Mouse (Mus musculus) brown adipose tissue, adult 24 weeks (tissue): ENCODE data around the gene Armc6. TPM values are rescaled to one million over a fixed set of nuclear protein-coding genes. Genes with fewer than 3 reads are reported as not detected.

Experiments
- H3K27ac ChIP-seq: fragments of 200-500 bp; replicated peaks from 2 replicates; pipeline ENCODE4 v1.5.1; 2012; ENCODE audit warnings: low read depth, mild to moderate bottlenecking, low read length
- H3K4me1 ChIP-seq: fragments of 200-500 bp; 2 replicates; pipeline ENCODE4 v1.6.1; 2012; ENCODE audit warnings: low read length, mixed read lengths; ENCODE audit not compliant: control insufficient read depth, insufficient read depth, insufficient read length
- H3K4me3 ChIP-seq: fragments of 200-500 bp; 2 replicates; pipeline ENCODE4 v1.5.1; 2012; ENCODE audit warnings: low read depth, mild to moderate bottlenecking, low read length, moderate library complexity; ENCODE audit not compliant: insufficient read depth
- polyA plus RNA-seq: library from polyadenylated mRNA; stranded (reverse); fragments of >200 nt; gene quantifications from 2 replicates; pipeline ENCODE4 v1.2.4, GENCODE M21; 2012; ENCODE audit not compliant: missing spikeins, insufficient read depth, insufficient read length

Gene Armc6
- polyA plus RNA-seq, 1 experiment, result 6.7 TPM

DNA sequence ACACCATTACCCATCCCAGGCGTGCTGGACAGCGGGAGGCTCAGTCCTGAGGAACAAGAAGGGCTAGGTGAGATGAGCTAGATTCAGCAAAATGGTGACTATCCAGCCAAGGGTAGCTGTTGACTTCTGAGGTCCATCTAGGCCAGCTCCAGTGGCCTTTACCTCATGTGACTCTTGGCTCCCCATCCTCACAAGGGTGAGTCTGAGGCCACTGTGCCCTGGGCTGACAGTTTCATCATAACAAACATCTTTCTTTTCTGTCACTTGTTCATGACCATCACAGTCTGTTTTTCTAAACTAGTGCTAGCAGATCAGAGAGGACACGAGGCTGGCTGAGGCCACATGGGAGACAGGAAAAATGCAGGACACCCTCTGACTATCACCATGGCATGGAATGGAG, 40.1 kb downstream of the Armc6 start:
- Histone ChIP-seq H3K4me3 (no peak overlapping the region), H3K27ac (0 out of 2 replicates have a peak overlapping the region, but pooled peaks have one; percentile 21), H3K4me1 (peaks cover 15% of the 10 kb centered on the region)

GRCm38 (mm10) chr8:70193238-70193637, 41.0 kb downstream of the Armc6 start:
- H3K27ac ChIP-seq, result no peak overlapping the region
- H3K4me1 ChIP-seq, result peaks cover 12% of the 10 kb centered on the region
- no peak overlapping the region for H3K4me3 ChIP-seq

DNA sequence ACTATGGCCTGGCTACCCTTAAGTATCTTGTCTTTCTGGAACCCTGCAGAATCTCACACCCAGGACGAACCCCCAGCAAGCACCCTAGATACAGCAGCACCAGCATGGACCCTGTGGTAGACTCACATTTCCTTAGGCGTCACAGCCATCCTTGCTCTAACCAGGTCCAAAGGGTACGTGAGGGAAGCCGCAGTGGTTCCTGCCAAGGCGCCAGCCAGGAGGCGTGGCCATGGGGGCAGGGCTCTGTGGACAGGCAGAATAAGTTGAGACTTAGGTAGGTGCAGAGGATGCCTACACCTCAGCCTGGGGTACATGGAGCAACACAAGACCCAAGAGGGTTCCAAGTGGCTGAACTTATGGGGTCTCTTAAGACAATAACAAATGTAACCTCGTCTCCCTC, 45.6 kb downstream of the Armc6 start:
- Histone ChIP-seq H3K4me1 (no peaks in the 10 kb centered on the region), H3K4me3 (no peak overlapping the region), H3K27ac (no peak overlapping the region)

- Histone ChIP-seq H3K27ac (no peak overlapping the region), H3K4me3 (no peak overlapping the region), H3K4me1 (no peaks in the 10 kb centered on the region)
Observed at GRCm38 (mm10) chr8:70183194-70183593, 51.1 kb downstream of the Armc6 start.

DNA sequence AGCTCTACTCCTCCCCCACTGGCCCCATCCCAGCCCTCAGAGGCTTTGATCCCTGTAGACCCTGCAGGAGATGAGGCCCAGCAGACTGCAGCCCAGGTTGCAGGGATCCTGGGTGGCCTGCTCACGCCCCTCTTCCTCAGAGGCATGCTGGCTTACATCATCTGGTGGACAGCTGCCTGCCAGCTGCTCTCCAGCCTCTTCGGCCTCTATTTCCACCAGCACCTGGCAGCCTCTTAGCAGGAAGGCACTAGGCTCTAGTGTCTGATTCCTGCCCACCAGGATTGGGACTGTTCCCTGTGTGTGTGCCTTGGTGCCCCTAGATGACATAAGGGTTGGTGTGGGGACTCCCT, 52.4 kb downstream of the Armc6 start:
- Histone ChIP-seq H3K4me1 (no peaks in the 10 kb centered on the region), H3K27ac (no peak overlapping the region), H3K4me3 (no peak overlapping the region)

DNA sequence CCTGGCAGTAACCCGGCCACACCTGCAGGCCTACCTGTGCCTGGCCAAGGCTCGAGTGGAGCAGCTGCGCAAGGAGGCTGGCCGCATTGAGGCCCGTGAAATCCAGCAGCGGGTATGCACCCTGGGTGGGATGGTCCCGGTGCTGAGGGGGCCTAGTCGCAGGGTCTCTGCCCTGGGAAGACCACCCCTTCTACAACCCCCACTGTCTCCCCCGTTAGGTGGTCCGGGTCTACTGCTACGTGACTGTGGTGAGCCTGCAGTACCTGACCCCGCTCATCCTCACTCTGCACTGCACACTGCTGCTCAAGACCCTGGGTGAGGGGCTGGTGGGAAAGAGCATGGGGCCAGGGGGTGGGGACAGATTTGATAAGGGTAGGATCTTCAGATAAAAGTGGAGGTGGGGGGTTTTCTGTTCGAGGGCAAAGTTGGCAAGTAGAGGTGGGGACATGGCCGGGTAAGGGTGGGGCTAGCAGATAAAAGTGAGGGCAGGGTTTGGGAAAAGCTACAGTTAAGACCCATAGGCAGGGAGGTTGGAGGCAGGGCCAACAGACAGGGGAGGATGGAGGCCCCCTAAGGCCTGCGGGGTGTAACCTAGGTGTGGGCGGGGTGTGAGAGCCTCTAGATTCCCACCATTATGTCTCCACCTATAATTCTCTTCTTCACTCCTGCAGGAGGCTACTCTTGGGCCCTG, 52.9 kb downstream of the Armc6 start:
- Histone ChIP-seq H3K4me3 (no peak overlapping the region), H3K27ac (no peak overlapping the region), H3K4me1 (no peaks in the 10 kb centered on the region)

DNA sequence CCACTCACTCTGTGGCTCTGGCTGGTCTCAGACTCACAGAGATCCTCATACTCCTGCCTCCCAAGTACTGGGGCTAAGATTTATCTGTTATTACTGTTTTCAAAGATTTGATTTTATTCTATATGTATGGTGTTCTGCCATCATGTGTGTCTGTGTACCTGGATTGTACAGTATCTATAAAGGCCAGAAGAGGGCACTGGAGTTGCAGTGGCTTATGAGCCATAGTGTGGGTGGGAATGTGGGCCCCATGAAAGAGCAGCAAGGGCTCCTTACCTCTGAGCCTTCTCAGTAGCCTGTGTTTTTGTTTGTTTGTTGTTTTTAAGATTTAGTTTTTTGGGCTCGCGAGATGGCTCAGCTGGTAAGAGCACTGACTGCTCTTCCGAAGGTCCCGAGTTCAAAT, 55.2 kb downstream of the Armc6 start:
- H3K4me3 ChIP-seq, result no peak overlapping the region
- H3K4me1 ChIP-seq, result no peaks in the 10 kb centered on the region
- no peak overlapping the region for H3K27ac ChIP-seq

GRCm38 (mm10) chr8:70178231-70178630, 56.0 kb downstream of the Armc6 start:
- Histone ChIP-seq H3K4me3 (no peak overlapping the region), H3K27ac (no peak overlapping the region)

GRCm38 (mm10) chr8:70174079-70174478, 60.2 kb downstream of the Armc6 start:
- Histone ChIP-seq H3K27ac (no peak overlapping the region), H3K4me1 (peaks cover 6% of the 10 kb centered on the region; the same call in 1 of the 2 replicates), H3K4me3 (no peak overlapping the region)

More at GRCm38 (mm10) chr8:70178231-70178630, 56.0 kb downstream of the Armc6 start:
- H3K4me1 ChIP-seq, result 0 out of 2 replicates have a peak, but pooled peaks cover 2% of the 10 kb centered on the region

DNA sequence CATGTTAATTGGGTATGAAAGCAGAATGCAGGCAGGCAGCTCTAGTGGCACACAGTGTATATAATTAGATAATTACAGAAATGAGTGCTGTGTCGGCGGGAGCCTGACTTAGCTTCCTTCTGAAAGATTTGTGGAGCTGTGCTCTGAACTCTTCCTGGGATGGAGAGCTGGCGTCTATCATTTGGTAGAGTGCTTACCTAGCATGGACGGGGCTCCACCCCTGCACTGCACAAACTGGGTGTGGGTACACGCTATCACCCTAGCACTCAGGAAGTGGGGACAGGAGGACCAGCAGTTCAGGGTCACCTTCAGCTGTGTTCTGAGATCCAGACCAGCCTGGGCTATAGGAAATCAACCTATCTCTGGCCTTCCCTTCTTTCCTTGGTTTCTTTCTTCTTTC, 60.9 kb downstream of the Armc6 start:
- Histone ChIP-seq H3K4me1 (peaks cover 6% of the 10 kb centered on the region; the same call in 1 of the 2 replicates), H3K27ac (no peak overlapping the region)

DNA sequence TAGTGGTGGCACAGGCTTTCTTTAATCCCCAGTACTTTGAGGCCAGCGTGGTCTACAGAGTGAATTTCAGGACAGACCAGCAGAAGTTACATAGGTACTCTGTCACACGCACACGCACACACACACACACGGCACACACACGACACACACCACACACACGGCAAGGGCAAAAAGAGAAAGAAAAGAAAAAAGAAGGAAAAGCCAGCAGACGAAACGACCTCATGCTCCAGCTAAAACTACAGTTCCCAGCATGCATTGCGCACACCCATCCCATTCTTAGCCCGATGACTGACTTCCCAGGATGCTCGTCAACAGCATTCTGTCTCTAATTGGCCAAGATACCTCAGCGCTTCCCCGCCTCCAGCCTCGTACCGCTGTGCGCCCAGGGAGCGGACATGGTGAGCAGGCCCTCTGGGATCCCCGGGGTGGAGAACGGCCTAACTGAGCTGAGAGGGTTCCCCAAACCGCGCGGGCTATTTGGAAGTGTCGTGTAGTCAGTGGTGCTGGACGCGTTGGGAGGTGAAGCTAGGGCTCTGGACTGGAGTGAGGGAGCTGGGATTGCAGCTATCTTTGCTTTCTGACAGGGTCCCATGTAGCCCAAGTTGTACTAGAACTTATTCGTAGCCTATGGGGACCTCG, 62.1 kb downstream of the Armc6 start, which contains the start of gene Tmem161a:
Gene Tmem161a, plus strand, starts transcription at position 314 of the 639 bp plus-strand sequence.
- peak within 1 kb of the TSS; percentile 86 for H3K4me3 ChIP-seq
- H3K27ac ChIP-seq, result peak within 1 kb of the TSS; percentile 81
- peaks cover 6% of the 10 kb centered on the region; the same call in 1 of the 2 replicates for H3K4me1 ChIP-seq

More for the DNA sequence above, 60.9 kb downstream of the Armc6 start:
- no peak overlapping the region for H3K4me3 ChIP-seq

DNA sequence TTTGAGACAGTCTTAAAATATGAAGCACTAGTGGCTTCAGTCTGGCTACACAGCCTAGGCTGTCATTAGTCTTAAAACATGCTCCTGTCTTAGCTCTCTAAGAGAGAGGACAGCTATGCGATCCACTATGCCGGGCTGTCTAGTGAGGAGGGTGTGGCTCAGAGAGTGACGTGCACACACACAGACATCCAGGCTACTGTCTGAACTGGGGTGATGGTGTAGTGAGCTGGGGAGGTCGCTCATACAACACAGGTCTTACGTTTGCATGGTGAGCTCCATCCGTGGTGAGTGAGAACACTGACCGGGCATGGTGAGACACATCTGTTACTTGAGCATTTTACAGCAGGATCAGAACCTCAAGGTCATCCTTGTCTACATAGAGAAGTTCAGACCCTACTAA, 63.0 kb downstream of the Armc6 start:
- no peak overlapping the region for H3K4me3 ChIP-seq
- no peak overlapping the region for H3K27ac ChIP-seq
- peaks cover 6% of the 10 kb centered on the region; the same call in 1 of the 2 replicates for H3K4me1 ChIP-seq

DNA sequence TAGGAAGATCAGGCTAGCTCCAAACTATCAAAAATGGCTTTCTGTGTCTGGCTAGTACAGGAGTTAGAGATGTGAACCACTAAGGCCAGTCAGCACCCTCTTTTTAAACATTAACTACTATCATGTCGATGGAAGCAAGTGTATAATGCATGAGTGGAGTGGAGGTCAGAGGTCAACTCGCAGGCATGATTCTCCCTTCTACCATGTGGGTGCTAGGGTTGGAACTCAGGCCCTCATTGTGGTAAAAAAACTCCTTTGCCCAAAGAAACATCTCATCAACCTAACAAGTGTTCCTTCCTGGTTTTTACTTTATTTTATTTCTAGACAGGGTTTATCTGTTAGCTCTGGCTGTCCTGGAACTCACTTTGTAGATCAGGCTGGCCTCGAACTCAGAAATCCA, 63.5 kb downstream of the Armc6 start:
- peaks cover 6% of the 10 kb centered on the region; the same call in 1 of the 2 replicates for H3K4me1 ChIP-seq
- no peak overlapping the region for H3K27ac ChIP-seq

More for the DNA sequence above, 63.5 kb downstream of the Armc6 start:
- no peak overlapping the region for H3K4me3 ChIP-seq
